Mouse (Mus musculus): ENCODE measurements around the gene Tex38. TPM values are rescaled to one million over a fixed set of nuclear protein-coding genes. Genes with fewer than 3 reads are reported as not detected.

The Tex38 gene
- not detected in 2 replicates for polyA plus RNA-seq (2015; fragmentation: Nextera tagmentation; extraction: Ambion mirVana)

- 70% methylated on average over 3 of the region's 3 CpGs for WGBS (ENCODE audit: insufficient replicate concordance)
- no peaks in the 10 kb centered on the region for H3K27me3 ChIP-seq
- peaks cover 20% of the 10 kb centered on the region for H3K4me1 ChIP-seq (replicated peaks)
- H3K36me3 ChIP-seq = peaks cover 10% of the 10 kb centered on the region
- H3K4me3 ChIP-seq (replicated peaks) = no peak within 1 kb of the TSS
- H3K9ac ChIP-seq = no peak within 1 kb of the TSS
- DNase-seq (no peak), ATAC-seq (ENCODE audit: low read depth) (no peak)
- no peak within 1 kb of the TSS for H3K27ac ChIP-seq
- no peak within 1 kb of the TSS for H3K4me2 ChIP-seq
- no peaks in the 10 kb centered on the region for H3K9me3 ChIP-seq (replicated peaks)
These were observed at the start of gene Tex38 for GRCm38 (mm10) chr4:115780918-115781317. Gene Tex38 (minus strand): TSS chr4:115781018.

GRCm38 (mm10) chr4:115830491-115830890 is 49.7 kb upstream of the Tex38 start:
- Histone ChIP-seq H3K4me3 (replicated peaks) (no peak overlapping the region), H3K27me3 (no peaks in the 10 kb centered on the region), H3K4me1 (replicated peaks) (peaks cover 52% of the 10 kb centered on the region), H3K4me2 (peak overlapping the region; percentile 85), H3K36me3 (peaks cover 43% of the 10 kb centered on the region), H3K27ac (0 out of 2 replicates have a peak overlapping the region, but pooled peaks have one; percentile 15), H3K9ac (0 out of 2 replicates have a peak overlapping the region, but pooled peaks have one; percentile 18), H3K9me3 (replicated peaks) (no peaks in the 10 kb centered on the region)
- no peak for ATAC-seq (ENCODE audit: low read depth)
- WGBS (ENCODE audit: insufficient replicate concordance) = 44% methylated on average over 5 of the region's 5 CpGs
- DNase-seq = no peak

- Histone ChIP-seq H3K4me3 (replicated peaks) (peak overlapping the region; percentile 75), H3K9me3 (replicated peaks) (no peaks in the 10 kb centered on the region), H3K4me1 (replicated peaks) (peaks cover 72% of the 10 kb centered on the region), H3K36me3 (peaks cover 27% of the 10 kb centered on the region), H3K27ac (peak overlapping the region; percentile 84), H3K9ac (peak overlapping the region; percentile 85), H3K27me3 (no peaks in the 10 kb centered on the region), H3K4me2 (peak overlapping the region; percentile 85)
- ATAC-seq (ENCODE audit: low read depth) = no peak
- WGBS (ENCODE audit: insufficient replicate concordance) = 2% methylated on average over 8 of the region's 8 CpGs
- DNase-seq = no peak
These were observed 47.7 kb upstream of the Tex38 start for GRCm38 (mm10) chr4:115828572-115828902.

- peaks cover 22% of the 10 kb centered on the region for H3K36me3 ChIP-seq
- H3K27ac ChIP-seq = peak within 1 kb of the TSS; percentile 84
- DNase-seq = peak; percentile 74
- H3K9me3 ChIP-seq (replicated peaks) = no peaks in the 10 kb centered on the region
- peak; percentile 88 for ATAC-seq (ENCODE audit: low read depth)
- peak within 1 kb of the TSS; percentile 85 for H3K4me2 ChIP-seq
- H3K27me3 ChIP-seq = no peaks in the 10 kb centered on the region
- H3K9ac ChIP-seq = peak within 1 kb of the TSS; percentile 85
- peak within 1 kb of the TSS; percentile 75 for H3K4me3 ChIP-seq (replicated peaks)
- peaks cover 77% of the 10 kb centered on the region for H3K4me1 ChIP-seq (replicated peaks)
- WGBS (ENCODE audit: insufficient replicate concordance) = under 1% methylated on average over 57 of the region's 57 CpGs
These were observed 47.2 kb upstream of the Tex38 start, which contains the start of gene Mob3c for GRCm38 (mm10) chr4:115827888-115828571. Gene Mob3c (plus strand): TSS chr4:115828092.

GRCm38 (mm10) chr4:115827535-115827887 is 46.7 kb upstream of the Tex38 start:
- H3K9me3 ChIP-seq (replicated peaks) = no peaks in the 10 kb centered on the region
- peak overlapping the region; percentile 85 for H3K4me2 ChIP-seq
- ATAC-seq (ENCODE audit: low read depth) (no peak), DNase-seq (no peak)
- peaks cover 18% of the 10 kb centered on the region for H3K36me3 ChIP-seq
- peak overlapping the region; percentile 85 for H3K9ac ChIP-seq
- 4% methylated on average over 4 of the region's 4 CpGs for WGBS (ENCODE audit: insufficient replicate concordance)
- peak overlapping the region; percentile 75 for H3K4me3 ChIP-seq (replicated peaks)
- peak overlapping the region; percentile 84 for H3K27ac ChIP-seq
- no peaks in the 10 kb centered on the region for H3K27me3 ChIP-seq
- H3K4me1 ChIP-seq (replicated peaks) = peaks cover 82% of the 10 kb centered on the region

GRCm38 (mm10) chr4:115827066-115827465 is 46.2 kb upstream of the Tex38 start:
- Histone ChIP-seq H3K27me3 (no peaks in the 10 kb centered on the region), H3K4me3 (replicated peaks) (peak overlapping the region; percentile 75), H3K4me1 (replicated peaks) (peaks cover 84% of the 10 kb centered on the region), H3K9ac (no peak overlapping the region), H3K27ac (peak overlapping the region; percentile 9; the same call in 1 of the 2 replicates), H3K4me2 (peak overlapping the region; percentile 85), H3K36me3 (peaks cover 14% of the 10 kb centered on the region), H3K9me3 (replicated peaks) (no peaks in the 10 kb centered on the region)
- DNase-seq = no peak
- 67% methylated on average over 3 of the region's 3 CpGs for WGBS (ENCODE audit: insufficient replicate concordance)
- ATAC-seq (ENCODE audit: low read depth) = no peak

- Histone ChIP-seq H3K36me3 (no peaks in the 10 kb centered on the region), H3K4me3 (replicated peaks) (no peak overlapping the region), H3K9ac (no peak overlapping the region), H3K4me2 (no peak overlapping the region), H3K4me1 (replicated peaks) (peaks cover 83% of the 10 kb centered on the region), H3K27me3 (no peaks in the 10 kb centered on the region), H3K9me3 (replicated peaks) (no peaks in the 10 kb centered on the region), H3K27ac (0 out of 2 replicates have a peak overlapping the region, but pooled peaks have one; percentile 72)
- ATAC-seq (ENCODE audit: low read depth) = no peak
- DNase-seq = no peak
- 33% methylated on average over 2 of the region's 2 CpGs for WGBS (ENCODE audit: insufficient replicate concordance)
These were observed 44.5 kb upstream of the Tex38 start for GRCm38 (mm10) chr4:115825271-115825670.

GRCm38 (mm10) chr4:115824178-115824577 is 43.4 kb upstream of the Tex38 start:
- Histone ChIP-seq H3K4me2 (peak overlapping the region; percentile 36), H3K9me3 (replicated peaks) (no peaks in the 10 kb centered on the region), H3K9ac (peak overlapping the region; percentile 14; the same call in 1 of the 2 replicates), H3K27ac (peak overlapping the region; percentile 72), H3K4me3 (replicated peaks) (no peak overlapping the region; the same call in 1 of the 2 replicates), H3K4me1 (replicated peaks) (peaks cover 77% of the 10 kb centered on the region), H3K27me3 (no peaks in the 10 kb centered on the region), H3K36me3 (no peaks in the 10 kb centered on the region)
- DNase-seq (peak; percentile 46), ATAC-seq (ENCODE audit: low read depth) (peak; percentile 60)
- WGBS (ENCODE audit: insufficient replicate concordance) = 23% methylated on average over 2 of the region's 2 CpGs

- peaks cover 61% of the 10 kb centered on the region for H3K4me1 ChIP-seq (replicated peaks)
- DNase-seq = no peak
These were observed 41.1 kb upstream of the Tex38 start for GRCm38 (mm10) chr4:115821928-115822327.

GRCm38 (mm10) chr4:115821431-115821830 is 40.6 kb upstream of the Tex38 start:
- Histone ChIP-seq H3K27me3 (no peaks in the 10 kb centered on the region), H3K9ac (no peak overlapping the region), H3K36me3 (no peaks in the 10 kb centered on the region), H3K4me3 (replicated peaks) (no peak overlapping the region), H3K9me3 (replicated peaks) (no peaks in the 10 kb centered on the region), H3K27ac (no peak overlapping the region), H3K4me2 (no peak overlapping the region), H3K4me1 (replicated peaks) (peaks cover 57% of the 10 kb centered on the region)
- ATAC-seq (ENCODE audit: low read depth) (no peak), DNase-seq (no peak)

More at GRCm38 (mm10) chr4:115821928-115822327, 41.1 kb upstream of the Tex38 start:
- Histone ChIP-seq H3K27ac (peak overlapping the region; percentile 19; the same call in 1 of the 2 replicates), H3K27me3 (no peaks in the 10 kb centered on the region), H3K4me3 (replicated peaks) (no peak overlapping the region), H3K9me3 (replicated peaks) (no peaks in the 10 kb centered on the region), H3K36me3 (no peaks in the 10 kb centered on the region), H3K4me2 (no peak overlapping the region), H3K9ac (no peak overlapping the region; the same call in 1 of the 2 replicates)
- 31% methylated on average over 3 of the region's 3 CpGs for WGBS (ENCODE audit: insufficient replicate concordance)
- no peak for ATAC-seq (ENCODE audit: low read depth)

- H3K4me1 ChIP-seq (replicated peaks) = peaks cover 57% of the 10 kb centered on the region
- 70% methylated on average over 3 of the region's 3 CpGs for WGBS (ENCODE audit: insufficient replicate concordance)
- H3K36me3 ChIP-seq = 0 out of 2 replicates have a peak, but pooled peaks cover 2% of the 10 kb centered on the region
- no peak overlapping the region for H3K9ac ChIP-seq
- H3K4me3 ChIP-seq (replicated peaks) = no peak overlapping the region
- H3K4me2 ChIP-seq = no peak overlapping the region
- H3K27me3 ChIP-seq = no peaks in the 10 kb centered on the region
- ATAC-seq (ENCODE audit: low read depth) (no peak), DNase-seq (no peak)
- H3K27ac ChIP-seq = no peak overlapping the region
- H3K9me3 ChIP-seq (replicated peaks) = no peaks in the 10 kb centered on the region
These were observed 40.1 kb upstream of the Tex38 start for GRCm38 (mm10) chr4:115820944-115821343.

- no peak overlapping the region for H3K4me2 ChIP-seq
- H3K36me3 ChIP-seq = peaks cover 6% of the 10 kb centered on the region; the same call in 1 of the 2 replicates
- no peak overlapping the region for H3K9ac ChIP-seq
- H3K27me3 ChIP-seq = no peaks in the 10 kb centered on the region
- H3K27ac ChIP-seq = no peak overlapping the region
- DNase-seq (no peak), ATAC-seq (ENCODE audit: low read depth) (no peak)
- no peaks in the 10 kb centered on the region for H3K9me3 ChIP-seq (replicated peaks)
- peaks cover 50% of the 10 kb centered on the region for H3K4me1 ChIP-seq (replicated peaks)
- 48% methylated on average over 3 of the region's 3 CpGs for WGBS (ENCODE audit: insufficient replicate concordance)
- H3K4me3 ChIP-seq (replicated peaks) = no peak overlapping the region
These were observed 39.4 kb upstream of the Tex38 start for GRCm38 (mm10) chr4:115820199-115820598.
